Mouse (Mus musculus) G1E (cell line): ENCODE measurements around the gene Chn2.

ENCODE experiments used
- CTCF ChIP-seq: IDR thresholded peaks from 2 replicates; pipeline ENCODE4 v1.5.1; 2012; ENCODE audit warnings: low read depth, low read length, inconsistent platforms, mixed read lengths
- GATA1 ChIP-seq: IDR thresholded peaks from 2 replicates; pipeline ENCODE4 v1.6.1; 2012; ENCODE audit warnings: borderline replicate concordance, low read length, inconsistent platforms, mixed read lengths
- GATA2 ChIP-seq: IDR thresholded peaks from 2 replicates; pipeline ENCODE4 v1.6.1; 2012; ENCODE audit warnings: low read depth, low read length, inconsistent platforms, borderline replicate concordance
- POLR2AphosphoS5 ChIP-seq: IDR thresholded peaks from 2 replicates; pipeline ENCODE4 v1.6.1; 2012; ENCODE audit warnings: low read depth, low read length, inconsistent platforms; ENCODE audit not compliant: insufficient replicate concordance
- TAL1 ChIP-seq: conservative IDR thresholded peaks from 2 replicates; pipeline ENCODE4 v1.6.1; 2012; ENCODE audit warnings: low read depth, low read length, inconsistent platforms, mixed read lengths

- TF ChIP-seq CTCF (no peak), GATA1 (no peak), POLR2AphosphoS5 (no peak), TAL1 (no peak), GATA2 (no peak)
These were observed 30.8 kb upstream of the Chn2 start for GRCm38 (mm10) chr6:54008448-54009120.
